Mouse (Mus musculus) CH12.LX (cell line): ENCODE measurements around the gene Pigf.

Experiments
- CHD2 ChIP-seq: IDR thresholded peaks from 2 replicates; pipeline ENCODE4 v1.6.1; 2011; ENCODE audit warnings: low read length, improper control_type of control experiment
- CTCF ChIP-seq, 2 experiments: IDR thresholded peaks in 1 of 2; conservative IDR thresholded peaks in 1 of 2; 2 replicates each; pipeline ENCODE4 v1.5.1; 2011 to 2012; ENCODE audit warnings: low read depth in 2 of 2, low read length in 2 of 2, improper control_type of control experiment in 1 of 2, inconsistent platforms in 1 of 2, mild to moderate bottlenecking in 1 of 2, moderate library complexity in 1 of 2
- E2F4 ChIP-seq: IDR thresholded peaks from 2 replicates; pipeline ENCODE4 v1.6.1; 2011; ENCODE audit warnings: low read depth, low read length, improper control_type of control experiment; ENCODE audit not compliant: insufficient replicate concordance
- ELF1 ChIP-seq: IDR thresholded peaks from 2 replicates; pipeline ENCODE4 v1.6.1; 2014; ENCODE audit warnings: low read depth, mild to moderate bottlenecking, inconsistent platforms, low read length, improper control_type of control experiment
- EP300 ChIP-seq: IDR thresholded peaks from 2 replicates; pipeline ENCODE4 v1.6.1; 2011; ENCODE audit warnings: low read length, improper control_type of control experiment
- JUND ChIP-seq: conservative IDR thresholded peaks from 2 replicates; pipeline ENCODE4 v1.6.1; 2011; ENCODE audit warnings: low read depth, low read length, improper control_type of control experiment
- KAT2A ChIP-seq: IDR thresholded peaks from 2 replicates; pipeline ENCODE4 v1.6.1; 2012; ENCODE audit warnings: low read length, improper control_type of control experiment, inconsistent platforms; ENCODE audit not compliant: insufficient replicate concordance
- MAX ChIP-seq: IDR thresholded peaks from 2 replicates; pipeline ENCODE4 v1.6.1; 2011; ENCODE audit warnings: low read length, improper control_type of control experiment
- POLR2A ChIP-seq: IDR thresholded peaks from 2 replicates; pipeline ENCODE4 v1.6.1; 2011; ENCODE audit warnings: low read depth, mild to moderate bottlenecking, improper control_type of control experiment, low read length
- TBP ChIP-seq: conservative IDR thresholded peaks from 2 replicates; pipeline ENCODE4 v1.6.1; 2011; ENCODE audit warnings: low read depth, low read length, improper control_type of control experiment
- USF2 ChIP-seq: conservative IDR thresholded peaks from 2 replicates; pipeline ENCODE4 v1.6.1; 2011; ENCODE audit warnings: low read depth, low read length, improper control_type of control experiment
- ZC3H11A ChIP-seq: IDR thresholded peaks from 2 replicates; pipeline ENCODE4 v1.6.1; 2012; ENCODE audit warnings: low read depth, mild to moderate bottlenecking, inconsistent platforms, low read length, improper control_type of control experiment
- ZKSCAN1 ChIP-seq: IDR thresholded peaks from 2 replicates; pipeline ENCODE4 v1.6.1; 2012; ENCODE audit warnings: low read depth, inconsistent platforms, low read length, improper control_type of control experiment, borderline replicate concordance

- no peak for TF ChIP-seq E2F4
- TF ChIP-seq ELF1: no peak
- TF ChIP-seq ZC3H11A: no peak
- TF ChIP-seq KAT2A: no peak
- no peak for TF ChIP-seq TBP
- no peak for TF ChIP-seq POLR2A
- TF ChIP-seq EP300: no peak
- TF ChIP-seq CHD2: no peak
- TF ChIP-seq CTCF (conservative IDR thresholded peaks at IDR 0.05 in 1 of 2, IDR thresholded peaks at IDR 0.05 in 1 of 2; ENCODE audit: low read depth in 2 of 2, low read length in 2 of 2): peak in 1 of 2 experiments; percentile 65; a peak in 2 of 4 replicates
- no peak for TF ChIP-seq MAX
- TF ChIP-seq ZKSCAN1: no peak
- no peak for TF ChIP-seq USF2
- no peak for TF ChIP-seq JUND
Measured at GRCm38 (mm10) chr17:87008950-87009349, 16.3 kb downstream of the Pigf start.
